Mouse (Mus musculus) intestine, embryonic 15.5 days (tissue): ENCODE measurements around the gene Gm42878. TPM values are rescaled to one million over a fixed set of nuclear protein-coding genes. Genes with fewer than 3 reads are reported as not detected.

ENCODE experiments used
- ATAC-seq: fragments of 200-750 bp; cut with Nextera tagmentation; 2 replicates; pipeline ENCODE4 v1.8.0; 2017; ENCODE audit warnings: moderate TSS enrichment, moderate library complexity
- H3K27ac ChIP-seq: fragments of 300-500 bp; sonication (generic); 2 replicates; pipeline ENCODE4 v1.5.1; 2015; ENCODE audit warnings: mild to moderate bottlenecking, inconsistent platforms
- H3K27me3 ChIP-seq: fragments of 300-500 bp; sonication (generic); replicated peaks from 2 replicates; pipeline ENCODE4 v1.6.1; 2015; ENCODE audit warnings: inconsistent platforms
- H3K36me3 ChIP-seq: fragments of 300-500 bp; sonication (generic); 2 replicates; pipeline ENCODE4 v1.6.1; 2015; ENCODE audit warnings: inconsistent platforms
- H3K4me1 ChIP-seq: fragments of 300-500 bp; sonication (generic); replicated peaks from 2 replicates; pipeline ENCODE4 v1.6.1; 2015; ENCODE audit warnings: inconsistent platforms
- H3K4me2 ChIP-seq: fragments of 300-500 bp; sonication (generic); replicated peaks from 2 replicates; pipeline ENCODE4 v1.6.1; 2015; ENCODE audit warnings: mild to moderate bottlenecking, inconsistent platforms
- H3K4me3 ChIP-seq: fragments of 300-500 bp; sonication (generic); replicated peaks from 2 replicates; pipeline ENCODE4 v1.5.1; 2015; ENCODE audit warnings: inconsistent platforms
- H3K9ac ChIP-seq: fragments of 300-500 bp; sonication (generic); 2 replicates; pipeline ENCODE4 v1.6.1; 2015; ENCODE audit warnings: inconsistent platforms
- H3K9me3 ChIP-seq: fragments of 300-500 bp; sonication (generic); 2 replicates; pipeline ENCODE4 v1.6.1; 2016; ENCODE audit warnings: inconsistent platforms
- WGBS: fragments of 180-500 bp; shearing (Covaris S2); methylation state at CpG from one replicate; pipeline ENCODE4 v1.1.7; 2015; 5-methylcytosine and 5-hydroxymethylcytosine counted together
- polyA plus RNA-seq: library from polyadenylated mRNA; unstranded; fragments of >200 nt; fragmentation: Nextera tagmentation; extraction: Ambion mirVana; gene quantifications from 2 replicates; pipeline ENCODE4 v1.2.1, GENCODE M21; 2015

Gene Gm42878
- polyA plus RNA-seq, 1 experiment from 2014 or later, result not detected

GRCm38 (mm10) chr5:121469566-121469965 is 75.7 kb downstream of the Gm42878 start:
- 15% methylated on average over 3 of the region's 3 CpGs for WGBS
- no peak overlapping the region for H3K9ac ChIP-seq
- H3K4me2 ChIP-seq, result no peak overlapping the region
- no peaks in the 10 kb centered on the region for H3K27me3 ChIP-seq
- H3K36me3 ChIP-seq, result no peaks in the 10 kb centered on the region
- H3K4me3 ChIP-seq, result no peak overlapping the region
- peaks cover 6% of the 10 kb centered on the region; the same call in 1 of the 2 replicates for H3K4me1 ChIP-seq
- peak overlapping the region; percentile 32; the same call in 1 of the 2 replicates for H3K27ac ChIP-seq
- ATAC-seq, result peak; percentile 49; the same call in 1 of the 2 replicates
- H3K9me3 ChIP-seq, result no peaks in the 10 kb centered on the region

Other genes with a start within 250 kb of the Gm42878 start
- 55.1 and 58.1 TPM in 2 replicates for gene Trafd1, start 159.8 kb downstream of the Gm42878 start, polyA plus RNA-seq
- gene Naa25, start 147.5 kb downstream of the Gm42878 start, polyA plus RNA-seq, result 46.3 and 48.0 TPM in 2 replicates
- 2.5 and 3.8 TPM in 2 replicates for gene Tmem116, start 93.6 kb downstream of the Gm42878 start, polyA plus RNA-seq
- gene Erp29, start 93.0 kb downstream of the Gm42878 start, polyA plus RNA-seq, result 173 and 204 TPM in 2 replicates
- 0.08 TPM in 1 of 2 replicates, not detected in the other for gene Adam1b, start 42.0 kb downstream of the Gm42878 start, polyA plus RNA-seq
- gene Adam1a, start within 50 bp of the Gm42878 start, polyA plus RNA-seq, result 0.77 and 1.2 TPM in 2 replicates
- 45.5 and 50.7 TPM in 2 replicates for gene Mapkapk5, start 423 bp upstream of the Gm42878 start, polyA plus RNA-seq
- gene Aldh2, start 48.3 kb upstream of the Gm42878 start, polyA plus RNA-seq, result 189 and 193 TPM in 2 replicates
- 2.9 and 3.1 TPM in 2 replicates for gene Acad12, start 73.5 kb upstream of the Gm42878 start, polyA plus RNA-seq
- 4.6 and 6.9 TPM in 2 replicates for gene Acad10, start 115.0 kb upstream of the Gm42878 start, polyA plus RNA-seq
- 31.7 and 34.0 TPM in 2 replicates for gene Brap, start 115.1 kb upstream of the Gm42878 start, polyA plus RNA-seq
- 56.7 and 59.0 TPM in 2 replicates for gene Atxn2, start 165.9 kb upstream of the Gm42878 start, polyA plus RNA-seq